Mouse (Mus musculus) T-helper 17 cell (primary cell): ENCODE measurements around the gene Kpna6.

Experiments
- in situ Hi-C, 2 experiments: fragments of 300-600 bp; cut with MboI, MseI; formaldehyde crosslinking; loops; 1 replicate in 1 of 2; 2 replicates in 1 of 2; pipeline ENCODE4 v1.15.1; 2025; ENCODE audit warnings: high pct_unique_total_duplicates in 2 of 2

The Kpna6 gene

DNA sequence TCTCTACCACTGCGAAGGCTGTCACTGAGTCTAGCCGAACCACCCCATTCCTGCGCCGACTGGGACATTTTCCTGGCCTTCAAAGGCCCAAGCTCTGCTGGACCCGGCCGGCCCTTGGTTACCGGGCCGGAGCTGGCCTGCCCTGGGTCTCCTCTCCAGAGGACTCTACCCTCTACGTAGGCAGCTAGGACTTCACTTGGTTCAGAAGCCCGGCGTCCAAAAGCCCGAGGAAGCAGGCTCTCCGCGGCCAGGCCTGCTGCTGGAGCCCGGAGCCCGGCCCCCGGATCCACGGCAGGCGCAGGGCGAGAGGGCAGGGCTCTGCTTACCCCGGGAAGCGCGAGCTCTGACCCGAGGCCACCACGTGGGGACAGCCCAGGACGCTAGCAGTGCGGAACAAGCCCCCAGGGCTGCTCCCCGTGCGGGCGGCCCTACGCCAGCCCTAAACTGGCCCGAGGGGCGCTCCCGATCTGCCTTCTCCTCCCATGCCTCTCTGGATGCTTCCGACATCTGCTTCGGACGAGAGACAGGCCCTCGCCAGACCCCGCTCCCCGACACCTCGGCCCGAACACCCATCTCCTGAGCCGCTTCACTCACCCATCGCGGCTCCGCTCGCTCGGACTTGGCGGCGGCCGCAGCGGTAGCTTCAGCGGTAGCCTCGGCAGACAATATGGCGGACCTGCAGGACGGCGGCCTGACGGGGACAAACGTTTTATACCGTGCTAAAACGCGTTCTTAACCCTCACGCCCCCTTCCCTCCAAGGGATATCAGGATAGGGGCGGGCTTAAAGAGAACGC is at the start of gene Kpna6:
Gene Kpna6, minus strand, starts transcription at position 685 of the 795 bp plus-strand sequence.
- in situ Hi-C loops, result no loop called here

DNA sequence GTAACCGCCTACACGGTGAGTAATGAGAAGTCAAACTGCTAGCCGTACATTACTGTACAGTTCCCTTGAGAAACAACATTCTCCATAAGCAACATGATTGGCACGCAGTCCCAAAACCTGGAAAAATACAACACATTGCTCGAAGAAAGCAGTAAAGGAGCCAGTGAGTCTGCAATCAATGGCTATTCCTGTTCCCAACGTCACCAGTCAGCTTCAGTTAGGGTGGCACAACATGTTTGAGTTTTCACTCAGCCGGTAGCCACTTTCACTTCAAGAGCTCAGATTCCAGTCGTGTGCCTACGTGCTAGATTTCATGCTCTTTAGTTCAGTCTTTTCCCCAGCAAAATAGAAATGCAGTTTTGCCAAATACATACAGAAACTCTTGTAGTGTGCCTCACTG is 43.7 kb upstream of the Kpna6 start:
- in situ Hi-C loops, result no loop called here

DNA sequence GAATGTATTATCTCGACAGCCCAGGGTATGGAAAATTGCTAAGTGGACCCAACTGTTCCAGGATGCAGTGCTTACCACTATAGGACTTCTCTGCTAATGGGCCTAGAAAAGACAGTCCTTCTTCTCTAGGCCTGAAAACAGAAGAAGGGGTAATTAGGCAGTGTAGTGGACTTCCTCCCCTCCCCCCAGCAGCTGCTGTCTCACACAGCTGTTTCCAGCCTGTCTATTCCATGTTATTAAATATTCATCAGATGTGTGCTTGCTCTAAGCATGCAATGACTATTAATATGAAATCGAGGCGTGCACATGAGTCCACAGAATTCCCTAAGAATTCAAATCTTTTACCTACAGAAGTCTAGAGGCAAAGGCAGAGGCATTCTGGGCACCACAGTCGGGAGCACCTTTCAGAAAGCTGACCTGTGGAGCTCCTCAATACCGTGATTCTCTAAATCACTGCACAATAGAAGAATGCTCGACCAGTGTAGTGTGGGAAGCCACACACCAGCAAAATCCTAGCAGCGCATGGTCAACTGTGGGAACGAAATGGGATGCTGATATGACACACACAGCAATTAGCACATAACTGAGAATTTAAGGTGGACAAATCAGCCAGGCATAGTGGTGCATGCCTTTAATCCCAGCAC is 37.0 kb upstream of the Kpna6 start:
- in situ Hi-C loops, result loop anchor here in 1 of 2 experiments (10.0 kb wide), 1 partner anchor 125 kb away; no protein-coding TSS in a partner anchor

DNA sequence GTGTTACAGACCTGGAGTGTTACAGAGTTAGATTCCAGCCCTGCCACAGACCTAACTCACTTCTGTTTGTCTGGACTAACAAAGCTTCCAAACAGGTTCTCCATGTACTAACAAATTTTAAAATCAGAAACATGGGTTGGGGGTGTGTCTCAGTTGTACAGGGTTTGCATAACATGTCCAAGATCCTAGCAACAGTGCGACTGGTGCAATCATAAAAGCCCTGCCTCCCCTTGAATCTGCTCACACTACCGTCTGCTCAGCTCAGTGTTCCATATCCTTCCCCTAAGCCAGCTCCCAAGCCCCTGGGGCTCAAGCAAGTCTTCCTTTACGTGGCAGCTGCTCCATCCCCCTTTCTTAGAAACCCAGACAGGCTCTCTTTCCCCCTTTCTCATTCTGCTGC is 34.2 kb upstream of the Kpna6 start:
- in situ Hi-C loops, result loop anchor here in 1 of 2 experiments (10.0 kb wide), 1 partner anchor 128 kb away; no protein-coding TSS in a partner anchor

DNA sequence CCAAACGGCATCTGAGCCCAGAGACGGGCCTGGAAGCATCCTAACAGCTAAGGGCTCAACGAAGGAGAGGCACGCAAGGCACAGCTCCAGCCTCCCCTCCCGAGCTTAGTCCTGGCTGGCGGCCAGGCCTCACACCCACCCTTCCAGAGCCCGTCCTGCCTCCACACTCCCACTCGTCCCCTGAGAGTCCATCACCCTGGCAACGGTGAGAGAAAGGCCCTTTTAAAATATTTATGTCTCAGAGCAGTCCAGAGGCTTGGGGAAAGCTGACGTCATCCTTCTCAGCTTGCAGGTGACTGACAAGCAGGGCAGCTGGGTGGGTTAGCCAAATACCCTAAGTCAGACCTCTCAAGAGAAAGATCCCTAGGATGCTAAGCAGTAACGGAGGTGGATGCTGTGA is 29.9 kb upstream of the Kpna6 start:
- in situ Hi-C loops, result loop anchor here in 1 of 2 experiments (10.0 kb wide), 1 partner anchor 132 kb away; no protein-coding TSS in a partner anchor

DNA sequence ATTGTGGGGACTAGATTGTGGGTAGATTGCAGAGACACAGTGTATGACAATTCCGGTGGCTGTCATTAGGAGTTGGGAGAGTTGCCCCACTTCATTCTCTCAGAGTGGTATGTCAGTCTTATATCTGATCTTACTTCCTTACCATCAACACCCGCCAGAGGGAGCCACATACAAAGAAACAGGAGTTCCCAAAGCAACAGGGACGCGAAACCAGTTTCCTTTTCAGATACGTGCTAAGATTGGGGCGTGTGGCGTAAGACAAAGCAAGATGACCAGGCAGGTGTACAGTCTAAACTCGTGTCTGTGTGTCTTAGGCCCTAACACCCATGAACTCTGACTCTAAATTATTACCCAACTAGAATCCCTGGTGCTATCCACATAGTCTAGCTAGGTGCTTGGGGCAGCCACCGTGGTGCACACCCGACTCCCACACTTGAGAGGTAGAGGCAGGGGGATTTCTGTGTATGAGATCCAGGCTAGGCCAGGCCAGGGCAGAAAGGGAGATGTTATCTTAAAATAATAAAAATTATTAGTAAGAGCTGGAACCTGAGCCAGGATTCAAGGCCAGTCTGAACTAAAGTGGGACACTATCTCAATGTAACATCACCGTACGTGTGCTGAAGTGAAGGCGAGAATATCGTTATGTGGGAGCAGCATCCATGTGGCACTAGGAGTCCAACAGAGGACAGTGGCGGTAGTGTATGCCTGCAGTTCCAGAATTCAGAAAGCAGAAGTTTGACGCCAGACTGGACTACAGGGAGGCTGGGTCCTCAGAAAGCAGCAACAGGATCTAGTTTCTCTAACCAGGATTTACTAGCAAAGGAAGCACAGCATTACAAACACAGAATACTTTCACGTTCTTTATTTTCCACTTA is 29.2 kb upstream of the Kpna6 start:
- in situ Hi-C loops, result loop anchor here in 1 of 2 experiments (10.0 kb wide), 1 partner anchor 133 kb away; no protein-coding TSS in a partner anchor

DNA sequence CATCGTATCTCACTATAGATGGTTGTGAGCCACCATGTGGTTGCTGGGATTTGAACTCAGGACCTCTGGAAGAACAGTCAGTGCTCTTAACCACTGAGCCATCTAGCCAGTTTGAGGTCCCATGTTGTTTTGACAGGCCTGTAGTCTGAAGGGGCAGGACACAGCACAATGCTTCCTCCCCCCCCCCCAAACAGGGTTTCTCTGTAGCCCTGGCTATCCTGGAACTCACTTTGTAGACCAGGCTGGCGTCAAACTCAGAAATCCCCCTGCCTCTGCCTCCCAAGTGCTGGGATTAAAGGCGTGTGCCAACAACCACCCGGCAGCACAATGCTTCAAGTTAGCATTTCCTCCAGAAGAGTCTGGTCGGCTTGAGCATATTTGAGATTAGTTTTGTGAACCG is 28.1 kb upstream of the Kpna6 start:
- in situ Hi-C loops, result loop anchor here in 1 of 2 experiments (10.0 kb wide), 1 partner anchor 134 kb away; no protein-coding TSS in a partner anchor

DNA sequence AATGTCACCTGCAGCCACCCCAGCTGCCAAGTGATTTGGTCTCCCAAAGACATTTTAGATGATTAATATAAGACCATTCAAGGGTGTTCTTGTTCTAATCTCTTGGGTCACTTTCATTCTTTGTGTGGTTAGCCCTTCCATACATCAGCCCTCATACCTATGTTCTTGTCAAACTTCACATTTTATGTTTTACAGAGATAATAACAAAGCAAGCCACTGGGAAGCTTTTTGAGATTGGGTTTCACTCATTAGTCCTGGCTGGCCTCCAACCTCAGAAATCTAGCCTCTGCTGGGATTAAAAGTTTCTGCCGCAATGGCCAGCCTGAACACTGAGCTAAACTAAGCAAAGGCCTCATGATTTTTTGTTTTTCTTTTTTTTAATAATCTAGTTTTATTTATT is 27.6 kb upstream of the Kpna6 start:
- in situ Hi-C loops, result loop anchor here in 1 of 2 experiments (10.0 kb wide), 1 partner anchor 135 kb away; no protein-coding TSS in a partner anchor

DNA sequence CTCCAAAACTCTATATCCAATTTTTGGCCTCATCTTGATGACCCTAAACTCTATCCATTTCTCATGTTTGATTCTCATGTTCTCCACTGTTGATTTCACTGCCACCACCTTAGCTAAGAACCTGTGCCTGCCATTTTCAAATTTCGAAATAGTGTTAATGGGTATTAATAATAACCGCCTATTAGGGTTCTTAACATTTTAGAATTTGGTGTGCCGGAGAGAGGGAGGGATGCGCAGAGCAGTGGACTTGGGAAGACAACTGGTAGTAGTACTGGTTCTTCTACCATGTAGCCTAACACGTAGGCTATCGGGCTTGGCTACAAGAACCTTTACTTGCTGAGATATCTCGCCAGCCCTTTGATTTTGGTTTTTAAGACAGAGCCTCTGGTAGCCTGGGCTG is 24.6 kb upstream of the Kpna6 start:
- in situ Hi-C loops, result no loop called here

DNA sequence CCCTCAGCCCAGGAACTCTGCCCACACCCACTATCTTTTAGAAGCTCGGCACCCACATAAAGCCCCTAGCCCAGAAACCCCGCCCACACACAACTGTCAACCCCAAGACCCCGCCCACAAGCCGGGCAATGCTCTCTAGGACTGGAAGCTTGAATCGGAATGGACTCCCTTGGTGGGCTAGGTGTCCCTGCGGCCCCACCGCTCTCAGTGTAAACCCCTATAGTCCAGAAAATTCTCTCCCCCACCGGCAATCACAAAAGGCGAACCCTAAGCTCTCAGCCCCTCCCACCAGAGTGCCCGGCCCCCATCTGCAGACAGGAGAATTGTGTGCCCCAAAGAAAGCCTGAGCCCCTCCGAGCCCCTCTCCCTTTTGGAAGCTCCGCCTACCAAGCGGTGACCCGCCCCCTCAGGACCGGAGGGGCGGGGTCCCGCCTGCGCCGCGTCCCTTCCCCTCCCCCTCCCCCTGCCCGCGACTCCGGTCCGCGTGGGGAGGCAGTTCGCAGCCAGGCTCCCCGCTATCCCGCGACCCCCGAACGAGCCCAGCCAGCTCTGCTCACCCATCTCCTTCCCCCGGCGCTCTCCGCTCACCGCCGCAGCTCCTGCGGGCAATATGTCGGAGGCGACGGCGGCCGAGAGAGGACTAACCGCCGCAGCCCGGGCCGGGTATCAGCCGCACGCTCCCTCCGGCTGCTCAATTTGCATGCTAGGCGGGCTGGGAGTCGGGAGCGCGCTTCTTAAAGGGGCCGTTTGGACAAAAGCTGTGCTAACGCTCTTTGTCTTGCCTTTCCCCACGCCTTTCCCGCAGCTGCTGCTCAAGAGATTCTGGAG is 23.8 kb upstream of the Kpna6 start, which contains the start of gene Tmem39b:
Gene Tmem39b, minus strand, starts transcription at position 681 of the 828 bp plus-strand sequence.
- in situ Hi-C loops, result no loop called here

DNA sequence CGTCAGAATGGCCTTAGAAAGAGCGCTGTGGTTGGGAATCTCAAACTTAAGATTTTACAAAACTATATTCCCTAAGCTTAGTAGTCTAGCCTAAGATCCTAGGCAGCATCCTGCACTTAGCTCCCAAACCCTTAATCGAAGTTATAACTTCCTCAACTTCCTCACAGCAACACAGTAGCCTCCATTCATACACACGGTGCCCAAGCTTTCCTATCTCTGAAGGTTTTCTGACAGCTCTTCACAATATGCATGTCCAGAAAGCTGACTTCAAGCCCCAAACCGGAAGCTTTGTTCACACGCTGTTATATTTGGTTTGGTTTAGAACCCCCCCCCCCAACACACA is 23.2 kb upstream of the Kpna6 start:
- in situ Hi-C loops, result no loop called here

DNA sequence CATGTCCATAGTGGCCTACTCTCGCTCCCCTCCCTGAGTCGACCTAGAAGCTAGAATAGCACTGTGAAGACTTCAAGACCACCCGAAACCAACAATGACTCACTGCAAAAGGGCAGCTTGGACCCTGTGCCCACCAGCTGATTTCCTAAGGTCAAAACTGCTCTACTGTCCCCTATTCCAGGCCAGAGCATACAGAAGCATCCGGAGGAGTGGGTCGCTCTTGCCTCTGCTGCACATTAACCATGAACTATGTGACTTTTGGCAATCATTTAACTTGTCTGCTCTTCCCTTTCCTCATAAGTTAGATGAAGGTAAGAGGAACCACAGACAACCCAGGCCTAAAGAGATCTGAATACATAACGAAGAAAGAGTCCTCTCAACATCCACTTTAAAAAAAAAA is 12.0 kb upstream of the Kpna6 start:
- in situ Hi-C loops, result no loop called here

DNA sequence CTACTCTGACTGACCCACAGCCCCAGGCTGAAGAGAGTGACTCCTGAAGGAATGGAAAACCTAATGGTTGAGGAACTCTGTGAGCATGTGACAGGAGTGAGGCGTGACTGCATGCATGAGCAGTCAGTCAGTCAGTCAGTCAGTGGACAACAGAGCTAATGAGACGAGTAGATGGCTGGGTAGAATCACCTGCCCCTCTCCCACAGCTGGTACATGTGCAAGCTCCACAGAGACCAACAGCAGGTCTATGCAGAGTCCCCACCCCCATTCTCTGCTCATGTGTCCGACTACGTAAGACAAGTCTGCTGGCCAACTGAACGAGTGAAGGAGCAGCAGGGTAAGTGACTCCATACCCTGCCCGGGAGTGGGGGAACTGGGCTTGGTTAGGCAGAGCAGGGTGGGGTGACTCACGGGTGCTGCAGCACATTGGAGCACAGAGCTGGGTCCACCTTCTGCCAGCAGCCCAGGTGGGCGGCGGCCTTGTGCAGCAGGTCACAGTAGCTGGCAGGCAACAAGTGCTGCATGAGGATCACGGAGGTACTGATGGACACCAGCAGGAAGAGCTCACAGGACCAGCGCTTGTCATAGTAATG is 11.4 kb upstream of the Kpna6 start:
- in situ Hi-C loops, result no loop called here

DNA sequence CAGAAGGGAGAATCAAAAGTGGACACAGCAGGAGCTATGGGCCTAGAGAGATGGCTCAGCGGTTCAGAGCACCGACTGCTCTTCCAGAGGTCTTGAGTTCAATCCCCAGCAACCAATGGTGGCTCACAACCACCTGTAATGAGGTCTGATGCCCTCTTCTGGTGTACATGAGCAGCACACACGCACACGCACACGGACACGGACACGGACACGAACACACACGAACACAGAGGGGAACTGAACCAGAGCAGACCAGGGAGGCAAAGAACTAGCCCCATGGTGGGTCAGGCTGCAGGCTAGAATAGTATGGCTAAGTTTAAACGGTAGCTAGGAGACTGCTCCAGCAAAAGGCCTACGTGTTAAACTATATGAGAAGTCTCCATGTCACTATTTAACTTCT is 9.3 kb upstream of the Kpna6 start:
- in situ Hi-C loops, result no loop called here

DNA sequence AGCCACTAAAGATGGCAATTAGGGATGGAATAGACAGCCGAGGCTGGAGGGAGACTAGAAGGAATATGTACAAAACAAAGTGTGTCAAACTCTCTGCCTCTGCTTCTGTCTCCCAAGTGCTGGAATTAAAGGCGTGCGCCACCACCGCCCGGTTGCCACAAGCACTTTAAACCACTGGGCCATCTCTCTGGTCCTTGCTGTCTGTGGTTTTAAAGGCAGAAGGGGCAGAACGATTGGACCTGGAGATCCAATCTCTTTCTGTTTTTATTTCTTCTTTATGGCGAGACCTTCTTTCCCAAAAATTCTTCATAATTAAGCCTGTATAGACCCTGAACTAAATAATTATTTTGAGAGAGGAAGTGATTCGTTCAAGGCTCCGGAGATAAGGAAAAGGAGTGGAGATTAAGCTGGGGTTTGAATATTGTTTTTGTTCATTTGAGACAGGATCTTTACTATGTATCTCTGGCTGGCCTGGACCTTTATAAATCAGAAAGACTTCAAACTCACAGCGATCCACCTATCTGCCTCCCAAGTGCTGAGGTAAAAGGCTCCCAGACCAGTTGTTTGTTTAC is 397 bp upstream of the Kpna6 start:
- in situ Hi-C loops, result no loop called here

DNA sequence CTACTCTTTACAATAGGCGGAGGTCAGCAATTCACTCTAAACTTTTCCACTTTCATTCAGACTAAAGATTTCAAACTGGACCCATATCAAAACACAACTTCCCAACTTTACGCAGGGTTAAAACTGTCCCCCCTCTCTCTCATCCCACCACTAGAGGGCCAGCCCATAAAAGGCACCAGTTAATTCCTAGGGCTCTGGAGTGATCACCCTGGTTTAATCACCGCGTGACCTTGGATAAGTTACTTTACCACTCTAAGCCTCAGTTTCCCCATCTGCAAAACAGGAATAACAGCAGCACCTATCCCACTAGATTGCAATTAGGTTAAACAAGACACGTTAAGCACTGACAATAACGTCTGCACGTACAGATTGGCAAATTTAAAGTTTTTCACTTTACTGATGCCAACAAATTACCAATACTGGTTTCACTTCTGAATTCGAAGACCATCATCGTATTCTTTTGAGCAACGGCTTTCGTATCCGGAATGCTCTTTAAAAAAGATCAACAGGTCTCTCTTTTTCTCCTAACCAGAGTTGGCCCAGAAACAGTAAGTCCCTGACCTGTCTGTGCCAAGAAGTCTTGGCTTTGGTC is 980 bp downstream of the Kpna6 start:
- in situ Hi-C loops, result no loop called here

DNA sequence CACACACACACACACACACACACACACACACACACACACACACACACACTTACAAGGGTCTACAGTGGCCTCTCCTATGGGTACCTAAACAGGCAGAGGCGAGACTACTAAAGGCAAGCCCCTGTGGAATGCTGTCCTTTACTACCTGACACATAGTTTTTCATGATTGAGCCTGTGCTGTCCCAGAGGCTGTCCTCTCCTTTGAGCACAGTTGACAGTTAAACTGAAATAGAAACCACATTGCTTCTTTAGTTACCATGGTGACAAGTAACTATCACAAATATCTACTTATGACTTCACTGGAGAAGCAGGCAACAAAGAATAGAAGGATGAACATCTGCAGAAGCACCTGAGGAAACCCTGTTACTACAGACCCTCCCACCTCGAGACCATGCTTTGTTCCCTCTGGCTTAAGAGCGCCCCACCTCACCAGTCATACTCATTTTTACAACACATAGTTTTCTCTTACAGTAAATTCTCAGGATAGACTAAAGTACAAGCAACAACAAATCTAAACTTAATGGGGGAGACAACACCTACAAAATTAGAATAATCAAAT is 10.2 kb downstream of the Kpna6 start:
- in situ Hi-C loops, result loop anchor here in 1 of 2 experiments (10.0 kb wide), 1 partner anchor 862 kb away; no protein-coding TSS in a partner anchor

DNA sequence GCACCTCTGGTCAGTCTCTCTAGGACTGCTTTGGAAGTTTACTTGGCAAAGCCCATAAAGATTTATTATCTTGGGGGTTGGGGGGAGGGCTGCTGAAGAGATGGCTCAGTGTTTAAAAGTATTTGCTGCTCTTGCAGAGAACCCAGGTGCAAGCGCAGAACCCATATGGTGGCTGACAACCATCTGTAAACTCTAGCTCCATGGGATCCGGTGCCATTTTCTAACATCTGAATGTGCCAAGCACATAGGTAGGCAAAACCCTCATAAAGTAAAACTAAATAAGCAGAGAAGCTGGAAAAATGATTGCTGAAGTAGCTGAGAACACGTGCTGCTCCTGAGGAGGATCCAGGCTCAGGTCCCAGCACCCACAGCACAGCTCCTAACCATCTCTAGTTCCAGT is 11.0 kb downstream of the Kpna6 start:
- in situ Hi-C loops, result loop anchor here in 1 of 2 experiments (10.0 kb wide), 1 partner anchor 863 kb away; no protein-coding TSS in a partner anchor

DNA sequence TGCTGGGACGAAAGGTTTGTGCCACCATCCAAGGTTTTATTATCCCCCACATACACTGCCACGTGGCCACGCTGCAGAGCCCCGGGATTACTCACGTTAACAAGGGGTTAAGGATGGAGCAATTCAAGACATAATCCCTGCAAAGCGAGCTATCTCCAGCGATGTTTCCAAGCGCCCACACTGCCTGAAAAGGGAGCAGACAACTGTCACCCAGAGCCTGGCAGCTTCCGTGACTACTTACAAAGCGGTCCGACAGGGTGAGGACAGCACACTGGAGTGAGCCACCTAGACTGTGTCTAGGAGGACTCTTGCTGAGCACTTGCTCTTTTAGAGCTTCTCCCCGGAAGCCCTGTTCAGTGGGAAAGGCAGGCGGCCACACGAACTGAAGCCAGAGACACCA is 17.8 kb downstream of the Kpna6 start:
- in situ Hi-C loops, result no loop called here
